Mouse (Mus musculus): ENCODE data around the gene Padi1. TPM values are rescaled to one million over a fixed set of nuclear protein-coding genes. Genes with fewer than 3 reads are reported as not detected.

Padi1 gene
- total RNA-seq, 2 experiments from 2014 or later = not detected

DNA sequence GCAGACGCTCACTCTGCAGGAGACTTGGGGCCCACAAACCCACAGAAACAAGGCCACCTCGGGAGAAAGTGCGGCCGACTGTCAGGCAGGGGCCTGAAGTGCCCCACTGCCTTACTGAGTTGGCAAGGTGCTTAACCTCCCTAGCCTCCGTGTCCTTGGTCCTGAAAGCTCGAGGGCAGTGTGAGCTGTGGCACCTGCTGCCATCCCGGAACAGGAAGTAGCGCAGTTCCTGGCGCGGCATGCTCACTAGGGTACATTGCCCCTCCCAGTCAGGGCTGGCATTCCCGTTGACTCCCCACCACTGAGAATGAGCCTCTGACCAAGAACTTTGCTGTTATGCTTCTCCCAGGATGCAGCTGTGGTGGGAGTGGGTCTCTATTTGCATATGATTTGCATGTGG is 19.6 kb downstream of the Padi1 start:
- no peak for DNase-seq (ENCODE audit: low spot score in 2 of 2)

DNA sequence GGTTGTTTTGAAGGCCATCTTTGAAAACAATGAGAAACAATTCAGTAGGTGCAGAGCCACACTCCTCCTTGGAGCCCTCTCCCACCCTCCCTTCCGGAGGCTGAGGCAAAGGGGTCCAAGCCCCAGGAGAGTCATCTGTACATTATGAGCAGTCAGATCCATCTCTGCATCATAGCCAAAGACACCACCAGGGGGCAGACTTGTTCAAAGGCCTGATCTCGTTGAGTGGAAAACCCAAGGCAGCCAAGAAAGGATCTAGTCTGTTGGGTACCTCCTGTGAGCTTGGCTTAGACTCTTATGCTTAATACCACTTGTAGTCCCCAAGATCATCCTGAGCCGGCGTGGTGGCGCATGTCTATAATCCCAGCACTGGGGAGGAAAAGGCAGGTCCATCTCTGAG is 23.6 kb downstream of the Padi1 start:
- DNase-seq (ENCODE audit: low spot score in 2 of 2) = peak; percentile 58 to 65

DNA sequence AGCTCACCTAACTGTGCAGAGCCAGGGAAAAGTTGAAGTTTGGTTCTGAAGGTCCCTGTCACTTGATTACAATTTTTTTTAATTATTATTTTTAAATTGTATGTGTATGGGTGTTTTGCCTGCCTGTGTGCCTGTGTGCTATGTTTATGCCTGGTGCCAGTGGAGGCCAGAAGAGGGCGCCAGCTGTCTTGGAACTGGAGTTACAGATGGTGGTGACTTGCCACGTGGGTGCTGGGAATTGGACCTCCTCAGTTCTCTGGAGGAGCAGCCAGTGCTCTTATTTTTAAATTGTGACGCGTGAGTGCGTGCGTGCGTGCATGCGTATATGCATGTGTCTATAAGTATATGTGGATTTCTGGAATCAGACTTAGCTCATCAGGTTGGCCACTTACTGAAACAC is 28.2 kb downstream of the Padi1 start:
- DNase-seq (ENCODE audit: low spot score in 2 of 2) = no peak

DNA sequence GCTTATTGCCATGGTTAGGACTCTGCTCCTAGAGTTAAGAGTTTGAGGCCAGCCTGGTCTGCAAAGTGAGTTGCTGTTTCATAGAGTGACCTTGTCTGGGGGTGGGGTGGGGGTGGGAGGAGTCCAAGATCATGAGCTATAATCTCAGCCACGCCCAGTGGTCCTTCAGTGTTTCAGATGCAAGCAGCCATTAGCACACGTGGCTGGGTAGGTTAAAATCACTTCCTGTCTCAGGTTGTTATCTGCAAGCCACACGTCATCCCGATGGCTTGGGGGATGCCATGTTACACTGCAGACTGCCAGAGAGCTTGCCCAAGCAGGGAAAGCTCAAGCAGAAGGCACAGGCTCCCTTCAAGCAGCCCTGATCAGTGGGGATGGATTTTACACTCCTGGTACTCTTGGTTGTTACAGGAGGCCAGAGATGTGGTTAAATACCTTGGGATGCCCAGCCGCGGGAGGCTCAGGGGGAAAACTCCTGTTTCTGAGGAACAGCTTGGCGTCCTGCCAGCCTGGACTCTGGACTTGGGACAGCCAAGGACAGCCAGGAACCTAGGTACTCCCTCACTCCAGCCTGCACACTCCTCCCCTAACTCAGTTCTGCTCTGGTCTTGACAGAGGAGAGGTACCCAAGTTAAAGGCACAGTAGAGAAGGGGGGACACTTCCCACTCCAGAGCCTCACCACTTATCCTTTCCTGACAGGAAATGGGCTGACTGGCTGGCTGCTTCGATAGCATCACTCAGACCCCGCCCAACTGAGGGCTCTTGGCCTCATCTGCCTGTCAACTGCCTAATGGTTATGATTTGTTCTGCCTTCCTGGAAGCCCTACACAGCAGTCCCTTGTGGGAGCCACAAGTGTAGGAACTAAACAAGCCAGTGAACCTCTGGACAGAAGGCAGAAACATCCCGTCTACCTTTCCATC is 29.3 kb downstream of the Padi1 start:
- no peak for DNase-seq (ENCODE audit: low spot score in 2 of 2)

DNA sequence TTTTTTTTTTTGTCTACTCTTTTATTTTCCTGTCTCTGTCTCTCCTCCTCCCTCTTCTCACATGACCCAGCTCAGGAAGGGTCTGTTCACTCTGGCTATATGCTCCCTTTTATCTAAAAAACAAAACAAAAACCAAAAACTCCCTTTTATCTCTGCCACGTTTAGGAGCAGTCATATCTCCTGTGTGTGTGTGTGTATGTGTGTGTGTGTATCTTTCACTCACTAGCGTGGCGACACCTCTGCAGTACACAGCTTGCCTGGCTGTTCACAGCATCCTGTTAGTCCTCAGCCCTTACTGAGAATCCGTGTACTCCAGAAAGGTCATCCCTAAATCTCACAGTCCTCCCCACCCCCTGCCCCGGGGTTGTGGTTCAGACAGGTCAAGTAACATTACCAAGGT is 30.1 kb downstream of the Padi1 start:
- no peak for DNase-seq (ENCODE audit: low spot score in 2 of 2)

DNA sequence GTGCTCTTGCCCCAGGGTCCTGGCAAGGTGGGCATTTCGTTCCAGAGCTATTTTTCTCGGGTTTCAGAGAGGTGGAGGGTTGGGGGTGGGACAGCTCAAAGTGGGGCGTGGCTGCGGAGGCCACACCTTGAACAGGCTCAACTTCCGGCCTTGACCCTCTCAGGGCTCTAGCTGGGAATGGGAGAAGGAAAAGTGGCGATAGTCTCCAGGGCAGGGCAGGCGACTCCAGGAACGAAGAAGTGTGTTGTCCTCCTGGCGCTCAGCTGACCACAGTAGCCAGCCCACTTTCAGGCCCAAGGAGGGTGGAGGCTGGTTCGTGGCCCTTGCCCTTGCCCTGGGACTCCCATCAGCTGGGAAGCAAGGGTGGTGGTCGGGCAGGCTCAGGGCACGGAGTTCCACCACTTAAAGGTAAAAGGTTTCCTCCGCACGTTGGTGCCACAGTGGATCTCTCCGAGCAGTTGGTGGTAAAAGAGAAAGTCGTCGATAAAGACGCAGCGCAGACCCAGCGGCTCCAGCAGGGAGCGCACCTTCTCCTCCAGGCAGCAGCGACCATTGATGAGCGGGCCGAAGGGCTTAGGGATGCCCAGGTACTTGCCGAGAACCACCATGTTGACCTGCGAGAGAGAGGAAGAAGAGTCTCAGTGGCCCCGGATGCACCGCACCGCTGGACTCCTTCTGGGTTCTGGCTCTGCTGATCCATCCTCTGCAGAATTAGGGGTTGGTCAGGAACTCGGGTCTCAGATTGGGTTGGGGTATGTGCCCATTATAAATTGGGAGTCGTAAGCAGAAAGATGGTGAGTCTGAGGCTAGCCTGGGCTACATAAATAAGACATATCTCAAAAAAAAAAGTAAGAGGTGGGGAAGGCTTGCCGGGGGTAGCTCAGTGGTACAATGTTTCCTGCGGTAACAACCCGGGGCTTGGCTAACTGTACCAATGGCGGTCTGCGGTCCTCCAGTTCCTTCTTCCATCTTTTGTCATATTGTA is 31.0 kb downstream of the Padi1 start:
- DNase-seq (ENCODE audit: low spot score in 2 of 2) = no peak

DNA sequence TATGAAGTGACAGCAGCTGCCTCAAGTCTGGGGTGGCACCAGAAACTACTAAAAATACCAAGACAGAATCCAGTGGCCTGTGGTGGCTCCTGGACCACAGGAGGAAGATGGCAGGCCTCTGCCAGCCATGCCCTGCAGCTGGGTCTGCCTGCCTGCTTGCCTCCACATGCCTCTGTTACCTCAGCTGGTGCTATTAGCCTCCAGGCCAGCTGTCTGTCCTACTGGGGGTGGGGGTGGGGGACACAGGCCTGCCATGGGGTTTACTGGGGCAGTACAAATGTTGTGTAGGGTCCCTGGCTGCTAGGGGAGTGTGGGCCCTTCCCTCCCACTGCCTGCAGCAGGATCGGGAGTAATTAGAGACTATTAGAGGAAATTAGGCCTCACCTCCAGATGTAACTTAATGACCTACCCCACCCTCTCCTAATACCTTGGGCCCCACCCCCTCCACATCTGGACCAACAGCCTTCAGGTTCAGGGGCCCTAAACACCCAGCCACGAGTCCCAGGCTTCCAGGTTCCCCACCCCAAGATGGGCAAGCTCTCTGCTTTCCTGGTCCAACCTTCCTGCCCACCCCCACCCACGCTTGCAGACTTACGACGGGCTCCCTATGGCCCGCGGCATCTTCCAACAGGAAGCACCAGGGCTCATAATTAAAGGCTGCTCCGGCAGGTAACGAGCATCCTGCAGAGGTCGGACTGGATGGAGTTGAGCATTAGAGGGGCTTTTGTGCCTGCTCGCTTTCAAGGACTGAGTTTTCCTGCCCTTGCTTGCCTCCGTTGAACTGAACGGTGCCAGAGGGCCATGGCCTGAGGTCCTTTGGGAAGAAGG is 32.0 kb downstream of the Padi1 start:
- DNase-seq (ENCODE audit: low spot score in 2 of 2) = no peak

DNA sequence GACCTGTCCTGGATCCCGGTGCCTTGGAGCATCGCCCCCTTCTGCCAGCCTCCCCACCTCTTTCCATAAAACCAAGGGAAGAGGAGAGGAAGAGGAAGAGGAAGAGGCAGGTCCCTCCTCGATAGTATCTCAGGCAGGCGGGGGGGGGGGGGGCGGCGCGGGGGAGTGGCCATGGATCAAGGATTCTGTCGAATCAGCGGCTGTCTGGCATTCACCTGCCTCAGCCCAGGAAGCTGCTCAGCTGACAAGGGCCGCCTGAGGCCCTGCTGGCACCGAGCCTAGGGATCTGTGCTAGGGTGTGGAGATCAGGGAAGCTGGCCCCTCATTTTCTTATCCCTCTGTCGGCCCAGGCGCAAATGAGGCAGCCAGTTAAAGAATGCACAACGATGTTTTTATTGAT is 33.0 kb downstream of the Padi1 start:
- DNase-seq (ENCODE audit: low spot score in 2 of 2) = no peak

DNA sequence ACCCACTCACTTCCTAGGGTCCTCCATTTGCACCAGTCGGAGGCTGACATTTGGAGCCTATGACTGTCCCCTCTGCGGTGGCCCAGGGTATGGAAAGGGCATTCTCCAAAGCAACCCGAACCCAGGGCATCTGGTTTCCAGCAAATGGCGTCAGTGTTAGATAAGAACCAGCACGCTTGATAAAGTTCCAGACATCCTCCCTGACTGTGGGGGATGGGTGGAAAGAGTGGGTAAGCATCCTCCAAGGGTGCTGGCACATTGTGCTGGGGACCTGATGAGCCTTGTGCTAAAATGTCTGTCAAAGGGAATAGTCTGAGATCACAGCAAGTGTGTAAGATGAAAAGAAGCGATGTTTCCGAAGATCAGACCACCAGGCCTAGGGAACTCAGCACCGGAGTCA is 33.4 kb downstream of the Padi1 start:
- DNase-seq (ENCODE audit: low spot score in 2 of 2) = no peak

DNA sequence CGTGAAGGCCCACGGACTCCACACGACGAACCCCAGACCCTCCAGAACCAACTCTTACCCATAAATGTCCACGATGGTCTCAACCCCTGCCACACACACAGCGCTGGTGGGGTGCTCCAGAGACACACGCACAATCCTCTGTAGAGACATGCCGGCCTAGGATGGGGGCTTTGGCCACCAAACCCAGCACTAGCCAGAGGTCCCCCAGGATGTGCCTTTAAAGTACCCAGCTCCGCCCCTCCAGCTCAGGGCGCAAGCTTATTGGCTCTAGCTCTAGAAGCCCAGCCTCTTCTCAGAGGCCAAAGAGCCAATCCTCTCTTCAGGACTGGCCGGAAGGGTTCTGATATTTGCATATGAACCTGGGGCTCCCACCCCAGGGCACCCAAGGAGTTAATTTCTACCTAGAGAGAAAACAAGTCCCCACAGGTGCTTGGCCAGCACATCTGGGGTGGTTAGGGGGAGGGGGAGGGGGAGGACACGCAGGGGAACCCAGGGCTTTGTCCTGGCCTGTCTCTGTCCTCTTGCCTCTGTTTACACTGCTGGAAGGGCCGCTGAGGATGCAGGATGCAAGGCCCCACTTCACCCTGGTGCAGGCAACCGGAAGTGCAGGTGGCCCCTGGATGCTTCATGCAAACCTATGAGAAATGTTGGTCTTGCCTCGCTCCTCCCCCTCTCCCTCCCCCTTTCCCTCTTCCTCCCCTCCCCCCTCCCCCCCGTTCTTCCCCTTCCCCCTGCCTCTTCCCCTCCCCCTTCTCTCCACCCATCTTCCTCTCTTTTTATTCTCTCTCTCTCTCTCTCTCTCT is 34.9 kb downstream of the Padi1 start, which contains the start of gene Padi3:
Gene Padi3, minus strand, starts transcription at position 191 of the 803 bp plus-strand sequence.
- DNase-seq (ENCODE audit: low spot score in 2 of 2) = no peak

DNA sequence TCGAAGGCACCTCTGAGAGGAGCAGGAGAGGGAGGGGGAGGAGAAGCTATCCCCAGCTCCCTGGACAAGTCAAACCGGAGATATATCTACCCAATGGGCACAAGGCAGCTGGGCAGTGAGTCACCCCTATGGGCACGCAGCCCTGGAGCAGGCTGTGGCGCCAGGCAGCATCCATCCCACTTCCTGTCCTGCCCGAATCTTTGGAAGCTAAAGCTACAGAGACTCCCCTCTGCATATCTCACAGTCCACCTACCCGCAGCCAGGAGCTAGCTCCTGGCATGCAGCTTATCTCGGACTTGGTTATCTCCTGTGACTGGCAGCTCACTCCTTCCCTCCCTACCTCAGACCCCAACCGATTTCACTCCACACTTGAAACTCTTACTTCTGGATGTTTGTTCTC is 36.5 kb downstream of the Padi1 start:
- no peak for DNase-seq (ENCODE audit: low spot score in 2 of 2)

DNA sequence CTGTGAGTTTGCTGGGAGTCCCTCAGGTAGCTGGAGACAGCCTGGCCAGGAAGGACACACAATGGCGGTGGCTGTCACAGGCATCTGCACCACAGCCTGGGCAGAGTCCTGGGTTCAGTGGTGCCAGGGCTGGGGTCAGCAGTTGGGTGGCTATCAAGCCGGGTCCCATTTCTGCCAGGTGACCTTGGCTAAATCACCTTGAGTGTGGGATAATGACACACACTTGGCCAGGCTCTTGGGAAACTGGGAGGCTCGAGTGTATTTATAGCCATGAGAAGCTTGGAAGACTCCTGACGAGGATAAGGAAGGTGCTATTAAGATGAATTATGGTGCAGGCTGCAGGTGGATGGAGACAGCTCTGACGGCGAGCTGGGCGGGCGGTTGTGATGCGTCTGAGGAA is 41.0 kb downstream of the Padi1 start:
- DNase-seq (ENCODE audit: low spot score in 2 of 2) = no peak

DNA sequence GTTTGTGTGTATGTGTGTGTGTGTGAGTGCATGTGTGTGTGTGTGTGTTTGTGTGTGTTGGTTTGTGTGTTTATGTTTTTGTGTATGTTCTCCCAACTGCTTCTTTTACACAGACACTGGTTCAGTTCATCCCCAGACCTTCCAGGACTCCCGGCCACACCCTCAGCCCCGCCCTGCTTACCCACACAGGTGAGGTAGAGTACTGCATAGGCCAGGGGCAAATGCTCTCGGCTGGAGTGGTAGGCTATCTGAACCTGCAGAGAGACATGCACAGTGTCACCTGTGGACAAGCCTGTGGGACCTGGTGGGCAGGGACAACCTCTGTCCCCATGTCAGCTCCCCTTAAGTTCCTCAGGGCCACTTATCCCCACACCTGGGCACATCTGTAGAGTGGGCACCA is 44.2 kb downstream of the Padi1 start:
- no peak for DNase-seq (ENCODE audit: low spot score in 2 of 2)

DNA sequence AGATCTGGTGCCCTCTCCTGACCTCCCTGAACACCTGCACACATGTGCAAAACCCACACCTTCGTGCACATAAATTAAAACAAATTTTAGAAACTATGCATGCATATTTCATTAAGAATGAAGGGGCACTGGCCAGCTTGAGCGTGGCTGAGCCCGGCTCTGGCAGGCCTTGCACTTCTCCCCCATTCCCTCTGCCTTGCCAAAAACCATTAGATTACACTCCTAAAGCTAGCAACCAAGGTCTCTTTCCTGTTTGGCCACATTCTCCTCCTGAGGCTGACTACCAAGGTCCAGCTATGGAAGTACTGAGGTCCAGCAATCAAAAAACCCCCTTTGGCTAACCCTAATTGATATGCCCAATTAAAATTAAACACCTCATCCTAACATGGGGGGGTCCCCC is 48.8 kb downstream of the Padi1 start:
- DNase-seq (ENCODE audit: low spot score in 2 of 2) = no peak

DNA sequence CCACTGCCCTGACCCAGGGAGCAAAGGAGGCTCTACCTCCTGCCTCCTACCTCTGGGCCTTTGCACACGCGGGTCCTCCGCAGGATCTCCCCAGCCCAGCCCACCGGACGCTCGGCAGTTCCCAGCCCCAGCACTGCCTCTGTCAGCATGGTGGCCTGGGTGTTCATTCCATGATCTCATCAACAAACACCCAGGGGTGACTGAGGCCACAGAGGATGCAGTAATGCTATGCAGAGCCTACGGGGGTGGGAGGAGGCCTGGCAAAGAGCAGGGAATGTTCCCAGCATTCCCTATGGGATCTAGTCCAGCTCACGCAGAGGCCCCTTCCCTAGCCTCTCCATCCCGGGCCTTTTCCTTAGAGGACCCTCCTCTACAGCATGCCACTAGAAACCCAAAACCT is 50.9 kb downstream of the Padi1 start:
- DNase-seq (ENCODE audit: low spot score in 2 of 2) = no peak

DNA sequence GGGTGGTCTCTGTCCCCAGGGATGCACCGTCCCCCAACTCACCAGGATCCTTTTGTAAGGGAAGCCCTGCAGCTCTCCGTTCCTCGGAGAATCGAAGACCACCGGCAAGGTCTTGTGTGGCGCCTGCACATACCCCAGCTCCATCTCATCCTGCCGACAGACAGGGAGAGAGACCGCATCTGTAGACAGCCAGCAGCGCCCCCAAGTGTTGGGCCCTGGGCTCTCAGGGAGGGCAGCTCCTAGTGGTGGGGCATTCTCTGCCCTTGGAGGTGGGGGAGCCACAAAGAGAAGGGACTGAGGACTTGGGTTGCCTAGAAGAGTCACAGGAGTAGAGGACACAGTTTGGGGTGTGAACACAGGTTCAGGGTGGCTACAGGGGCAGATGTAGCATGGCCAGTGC is 51.8 kb downstream of the Padi1 start:
- DNase-seq (ENCODE audit: low spot score in 2 of 2) = no peak

DNA sequence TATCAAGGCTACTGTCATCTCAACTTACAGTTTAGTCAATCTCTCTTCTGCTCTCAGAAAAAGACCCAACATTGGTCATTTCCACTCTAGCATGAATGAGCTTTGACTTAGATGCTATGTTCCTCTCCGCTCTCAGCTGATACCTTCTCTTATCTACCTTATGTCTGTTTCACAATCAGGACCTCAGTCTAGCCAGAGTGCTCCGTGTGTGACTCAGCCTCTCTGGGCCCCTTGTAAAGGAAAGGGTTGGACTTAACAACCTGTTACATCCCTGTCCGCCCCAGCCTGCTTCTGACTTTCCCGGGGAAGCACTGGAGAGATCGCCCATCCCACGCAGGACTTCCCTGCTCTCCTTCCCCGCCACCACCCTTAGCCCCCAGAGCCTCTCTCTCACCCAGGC is 53.0 kb downstream of the Padi1 start:
- DNase-seq (ENCODE audit: low spot score in 2 of 2) = no peak

DNA sequence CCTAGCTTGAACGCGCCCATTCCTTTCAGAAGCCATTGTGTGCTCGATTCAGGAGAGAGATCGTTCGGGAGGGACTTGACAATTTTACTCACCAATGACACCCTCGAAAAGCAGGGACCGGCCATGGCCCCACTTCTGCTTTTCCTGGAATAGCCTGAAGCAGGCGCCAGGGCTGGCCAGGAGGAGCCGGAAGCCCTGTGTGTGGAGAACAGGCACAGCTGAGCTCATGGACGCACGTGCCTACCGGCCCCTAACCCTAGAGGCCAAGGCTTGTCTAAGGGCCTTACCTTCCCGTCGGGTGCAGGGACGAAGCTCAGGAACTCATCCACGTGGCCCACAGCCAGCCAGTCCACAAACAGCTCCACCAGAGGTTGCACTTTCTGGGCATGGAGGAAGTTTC is 54.5 kb downstream of the Padi1 start:
- DNase-seq (ENCODE audit: low spot score in 2 of 2) = no peak

DNA sequence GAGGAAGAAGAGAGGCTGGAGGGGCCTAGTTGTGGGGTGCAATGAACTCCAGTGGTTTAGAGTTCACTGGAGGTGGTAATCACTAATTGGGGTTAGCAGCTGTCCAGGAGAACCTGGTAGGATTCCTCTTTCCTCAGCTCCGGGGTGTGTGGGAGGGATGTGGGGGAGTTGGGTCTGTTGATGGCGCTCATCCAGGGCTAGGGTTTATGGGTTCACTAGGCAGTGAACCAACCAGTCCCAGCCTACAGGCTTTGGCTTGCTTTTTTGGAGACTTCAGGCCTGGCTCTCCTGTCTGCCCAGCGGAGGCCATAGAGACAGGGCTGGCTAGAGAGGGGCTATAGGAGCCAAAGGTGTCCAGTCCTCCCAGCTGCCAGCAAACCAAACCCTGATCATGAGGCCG is 55.6 kb downstream of the Padi1 start:
- DNase-seq (ENCODE audit: low spot score in 2 of 2) = no peak

DNA sequence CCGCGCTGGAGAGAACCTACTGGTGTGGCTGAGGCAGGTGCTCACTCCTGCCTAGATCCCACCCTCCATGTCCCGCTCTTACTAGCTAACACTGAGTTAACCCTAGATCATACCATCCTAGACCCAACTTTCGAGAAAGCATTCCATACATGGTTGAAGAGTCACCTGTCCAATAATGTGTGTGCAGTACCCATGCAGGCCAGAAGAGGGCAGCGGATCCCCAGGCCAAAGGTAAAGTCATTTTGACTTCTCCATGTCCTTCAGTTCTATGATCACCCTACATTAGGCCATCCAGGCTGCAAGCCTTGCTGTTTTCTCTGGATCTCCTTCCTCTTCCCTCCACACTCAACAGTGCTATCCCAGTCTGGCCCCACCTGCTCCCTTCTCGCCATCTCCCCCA is 56.6 kb downstream of the Padi1 start:
- DNase-seq (ENCODE audit: low spot score in 2 of 2) = peak; percentile 43 to 62
